Mouse (Mus musculus): Measurements from ENCODE around the gene Krt82. TPM values are rescaled to one million over a fixed set of nuclear protein-coding genes. Genes with fewer than 3 reads are reported as not detected.

Gene Krt82
- total and polyA plus RNA-seq, 2 experiments from 2014 or later = not detected

GRCm38 (mm10) chr15:101575506-101575905 lies 25.0 kb upstream of the Krt82 start:
- ATAC-seq (ENCODE audit: low FRiP score) = no peak
- H3K9ac ChIP-seq (replicated peaks; ENCODE audit: low read length, poor library complexity, severe bottlenecking) = no peak overlapping the region

GRCm38 (mm10) chr15:101573796-101574345 lies 23.4 kb upstream of the Krt82 start, which contains the start of gene Krt75:
Krt75 (minus strand) TSS chr15:101573904.
- Histone ChIP-seq H3K36me3 (ENCODE audit: insufficient read depth, low read length) (no peaks in the 10 kb centered on the region), H3K4me2 (ENCODE audit: low read depth, low read length, poor library complexity, severe bottlenecking) (no peak within 1 kb of the TSS), H3K4me1 (ENCODE audit: insufficient read depth, low read length) (no peaks in the 10 kb centered on the region), H3K27ac (ENCODE audit: low read depth, low read length) (no peak within 1 kb of the TSS), H3K9ac (replicated peaks; ENCODE audit: low read length, poor library complexity, severe bottlenecking) (no peak within 1 kb of the TSS), H3K27me3 (ENCODE audit: insufficient read depth, low read length) (no peaks in the 10 kb centered on the region), H3K9me3 (ENCODE audit: low read length) (no peaks in the 10 kb centered on the region), H3K4me3 (ENCODE audit: low read depth, low read length) (no peak within 1 kb of the TSS)
- ATAC-seq (ENCODE audit: low FRiP score) (no peak), DNase-seq (ENCODE audit: low spot score) (no peak)
- no peak for TF ChIP-seq CTCF (IDR thresholded peaks at IDR 0.05)
- 81% methylated on average over 15 of the region's 15 CpGs for WGBS

More at GRCm38 (mm10) chr15:101575506-101575905, 25.0 kb upstream of the Krt82 start:
- 92% methylated on average over 5 of the region's 5 CpGs for WGBS
- no peak for DNase-seq (ENCODE audit: low spot score)
- Histone ChIP-seq H3K4me3 (ENCODE audit: low read depth, low read length) (no peak overlapping the region), H3K27ac (ENCODE audit: low read depth, low read length) (no peak overlapping the region), H3K9me3 (ENCODE audit: low read length) (no peaks in the 10 kb centered on the region), H3K4me1 (ENCODE audit: insufficient read depth, low read length) (no peaks in the 10 kb centered on the region), H3K4me2 (ENCODE audit: low read depth, low read length, poor library complexity, severe bottlenecking) (no peak overlapping the region), H3K27me3 (ENCODE audit: insufficient read depth, low read length) (no peaks in the 10 kb centered on the region), H3K36me3 (ENCODE audit: insufficient read depth, low read length) (no peaks in the 10 kb centered on the region)
- no peak for TF ChIP-seq CTCF (IDR thresholded peaks at IDR 0.05)

- no peaks in the 10 kb centered on the region for H3K27me3 ChIP-seq (ENCODE audit: insufficient read depth, low read length)
- H3K27ac ChIP-seq (ENCODE audit: low read depth, low read length) = no peak overlapping the region
- no peaks in the 10 kb centered on the region for H3K4me1 ChIP-seq (ENCODE audit: insufficient read depth, low read length)
- H3K9ac ChIP-seq (replicated peaks; ENCODE audit: low read length, poor library complexity, severe bottlenecking) = no peak overlapping the region
- WGBS = 50% methylated on average over 7 of the region's 7 CpGs
- no peak overlapping the region for H3K4me3 ChIP-seq (ENCODE audit: low read depth, low read length)
- no peak overlapping the region for H3K4me2 ChIP-seq (ENCODE audit: low read depth, low read length, poor library complexity, severe bottlenecking)
- no peak for ATAC-seq (ENCODE audit: low FRiP score)
- no peak for DNase-seq (ENCODE audit: low spot score)
- no peaks in the 10 kb centered on the region for H3K36me3 ChIP-seq (ENCODE audit: insufficient read depth, low read length)
- H3K9me3 ChIP-seq (ENCODE audit: low read length) = no peaks in the 10 kb centered on the region
- peak; percentile 41 for TF ChIP-seq CTCF (IDR thresholded peaks at IDR 0.05)
These were observed 17.3 kb upstream of the Krt82 start for GRCm38 (mm10) chr15:101567780-101568179.

- Histone ChIP-seq H3K4me2 (ENCODE audit: low read depth, low read length, poor library complexity, severe bottlenecking) (no peak within 1 kb of the TSS), H3K4me3 (ENCODE audit: low read depth, low read length) (no peak within 1 kb of the TSS), H3K4me1 (ENCODE audit: insufficient read depth, low read length) (no peaks in the 10 kb centered on the region), H3K9ac (replicated peaks; ENCODE audit: low read length, poor library complexity, severe bottlenecking) (no peak within 1 kb of the TSS), H3K27me3 (ENCODE audit: insufficient read depth, low read length) (no peaks in the 10 kb centered on the region), H3K36me3 (ENCODE audit: insufficient read depth, low read length) (no peaks in the 10 kb centered on the region), H3K27ac (ENCODE audit: low read depth, low read length) (no peak within 1 kb of the TSS), H3K9me3 (ENCODE audit: low read length) (no peaks in the 10 kb centered on the region)
- WGBS = 72% methylated on average over 5 of the region's 5 CpGs
- TF ChIP-seq CTCF (IDR thresholded peaks at IDR 0.05) = no peak
- ATAC-seq (ENCODE audit: low FRiP score) (no peak), DNase-seq (ENCODE audit: low spot score) (no peak)
These were observed 12.4 kb upstream of the Krt82 start, which contains the start of gene Krt90 for GRCm38 (mm10) chr15:101562850-101563249. Krt90 (minus strand) TSS chr15:101562950.

GRCm38 (mm10) chr15:101558034-101558646 lies 7.7 kb upstream of the Krt82 start:
- H3K27me3 ChIP-seq (ENCODE audit: insufficient read depth, low read length) = no peaks in the 10 kb centered on the region
- no peak overlapping the region for H3K4me3 ChIP-seq (ENCODE audit: low read depth, low read length)
- no peak overlapping the region for H3K9ac ChIP-seq (replicated peaks; ENCODE audit: low read length, poor library complexity, severe bottlenecking)
- no peaks in the 10 kb centered on the region for H3K36me3 ChIP-seq (ENCODE audit: insufficient read depth, low read length)
- TF ChIP-seq CTCF (IDR thresholded peaks at IDR 0.05) = no peak
- DNase-seq (ENCODE audit: low spot score) (no peak), ATAC-seq (ENCODE audit: low FRiP score) (no peak)
- no peak overlapping the region for H3K4me2 ChIP-seq (ENCODE audit: low read depth, low read length, poor library complexity, severe bottlenecking)
- no peaks in the 10 kb centered on the region for H3K4me1 ChIP-seq (ENCODE audit: insufficient read depth, low read length)
- no peak overlapping the region for H3K27ac ChIP-seq (ENCODE audit: low read depth, low read length)
- 7% methylated on average over 7 of the region's 7 CpGs for WGBS
- no peaks in the 10 kb centered on the region for H3K9me3 ChIP-seq (ENCODE audit: low read length)

- WGBS = 2% methylated on average over 10 of the region's 11 CpGs
- Histone ChIP-seq H3K27me3 (ENCODE audit: insufficient read depth, low read length) (0 out of 2 replicates have a peak, but pooled peaks cover 5% of the 10 kb centered on the region), H3K9me3 (ENCODE audit: low read length) (no peaks in the 10 kb centered on the region), H3K4me3 (ENCODE audit: low read depth, low read length) (peak overlapping the region; percentile 16; the same call in 1 of the 2 replicates), H3K9ac (replicated peaks; ENCODE audit: low read length, poor library complexity, severe bottlenecking) (peak overlapping the region; percentile 24; the same call in 1 of the 2 replicates), H3K36me3 (ENCODE audit: insufficient read depth, low read length) (no peaks in the 10 kb centered on the region), H3K27ac (ENCODE audit: low read depth, low read length) (no peak overlapping the region), H3K4me2 (ENCODE audit: low read depth, low read length, poor library complexity, severe bottlenecking) (peak overlapping the region; percentile 39), H3K4me1 (ENCODE audit: insufficient read depth, low read length) (no peaks in the 10 kb centered on the region)
- no peak for TF ChIP-seq CTCF (IDR thresholded peaks at IDR 0.05)
- DNase-seq (ENCODE audit: low spot score) = peak; percentile 51
- ATAC-seq (ENCODE audit: low FRiP score) = peak; percentile 66; the same call in 1 of the 2 replicates
These were observed 2.7 kb upstream of the Krt82 start for GRCm38 (mm10) chr15:101553169-101553568.

All from midbrain, postnatal 0 days (tissue).